Mouse (Mus musculus) CD4-positive naive resting alpha-beta T cell, adult 57 days (primary cell): ENCODE data around the gene Ccl3. TPM values are rescaled to one million over a fixed set of nuclear protein-coding genes. Genes with fewer than 3 reads are reported as not detected.

ENCODE experiments used
- total RNA-seq: library from RNA; stranded (reverse); gene quantifications from one replicate; pipeline ENCODE4 v1.2.4, GENCODE M21; 2023

The Ccl3 gene
- total RNA-seq, result 6.0 TPM

DNA sequence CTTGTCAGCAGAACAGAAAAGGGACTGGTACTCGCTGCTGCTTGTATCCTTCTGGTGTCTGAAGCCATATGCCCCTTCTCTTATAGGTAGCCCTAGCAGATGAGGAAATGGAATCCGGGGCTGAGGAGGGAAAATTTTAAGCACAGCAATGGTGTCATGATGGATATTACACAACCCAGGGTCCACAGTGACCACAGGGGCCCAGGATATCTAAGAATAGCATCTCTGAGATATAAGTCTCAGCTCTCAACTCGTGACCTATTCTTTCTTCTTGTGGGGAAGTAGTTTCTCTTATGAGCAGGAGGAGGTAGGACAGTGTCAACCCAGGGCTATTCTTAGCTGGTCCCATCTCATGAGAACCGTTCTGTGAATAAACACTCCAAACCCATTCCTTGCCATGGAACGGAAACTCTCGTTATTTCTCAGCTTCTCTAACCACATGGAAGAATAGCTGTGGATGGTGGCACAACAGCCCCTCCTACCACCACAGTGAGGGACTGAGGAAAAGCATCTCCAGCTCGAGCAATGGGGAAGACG lies at the start of gene Ccl3:
TSS of gene Ccl3 (minus strand) at position 51 of the 537 bp plus-strand sequence.

DNA sequence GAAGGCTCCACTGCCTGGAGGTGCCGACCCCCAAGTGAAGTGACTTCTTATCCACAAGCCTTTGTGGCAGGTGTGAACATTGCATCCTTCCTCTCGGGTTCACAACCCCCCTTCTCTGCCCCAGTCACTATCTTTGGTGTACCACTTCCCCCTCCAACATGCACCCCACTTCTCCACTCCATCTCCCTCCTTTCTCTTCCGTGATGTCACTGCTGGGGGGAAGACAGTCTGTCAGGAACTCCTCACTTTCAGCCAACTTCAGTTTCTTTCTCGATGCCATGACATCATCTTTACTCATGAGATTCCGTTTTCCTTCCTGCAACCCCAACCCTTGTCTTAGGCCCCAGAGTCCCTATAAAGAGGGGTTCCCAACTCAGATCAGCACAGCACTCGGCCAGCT lies 13.0 kb upstream of the Ccl3 start, which contains the start of gene Ccl4:
TSS of gene Ccl4 (plus strand) at position 381 of the 400 bp plus-strand sequence.

DNA sequence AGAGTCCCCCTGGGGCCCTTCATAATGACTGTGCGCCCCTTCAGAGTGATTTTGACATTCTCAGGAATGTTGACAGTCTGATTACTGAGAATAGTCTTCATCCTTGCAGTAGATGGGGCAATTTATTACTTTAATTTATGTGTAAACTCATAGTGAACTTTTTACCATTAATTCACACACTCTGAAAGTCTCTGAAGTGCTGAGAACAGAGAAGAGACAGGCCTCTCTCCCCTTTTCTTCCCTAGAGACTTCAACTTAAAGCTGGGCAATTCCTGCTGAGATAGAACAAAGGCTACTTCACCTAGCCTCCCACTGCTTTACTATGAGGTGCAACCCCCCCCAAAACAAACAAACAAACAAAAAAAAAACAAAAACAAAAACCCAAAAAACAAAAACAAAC lies 3.6 kb downstream of the Ccl3 start, which contains the start of gene Rpl9-ps1:
TSS of gene Rpl9-ps1 (minus strand) at position 101 of the 400 bp plus-strand sequence.

Other genes with a start within 250 kb of the Ccl3 start
- gene Rasl10b, start 240.2 kb downstream of the Ccl3 start, total RNA-seq, result 0.89 TPM
- not detected for gene Gas2l2, start 219.9 kb downstream of the Ccl3 start, total RNA-seq
- gene 1700020L24Rik, start 211.7 kb downstream of the Ccl3 start, total RNA-seq, result 1.1 TPM
- gene Mmp28, start 186.3 kb downstream of the Ccl3 start, total RNA-seq, result not detected
- 139 TPM for gene Taf15, start 176.3 kb downstream of the Ccl3 start, total RNA-seq
- 0.62 TPM for gene Heatr9, start 127.2 kb downstream of the Ccl3 start, total RNA-seq
- 55.9 TPM for gene Ccl5, start 118.8 kb downstream of the Ccl3 start, total RNA-seq
- gene Ccl9, start 70.7 kb downstream of the Ccl3 start, total RNA-seq, result not detected
- 7.0 TPM for gene Ccl6, start 56.3 kb downstream of the Ccl3 start, total RNA-seq
- gene Rpl9-ps1, start 3.7 kb downstream of the Ccl3 start, total RNA-seq, result not detected
- 9.0 TPM for gene Ccl4, start 13.2 kb upstream of the Ccl3 start, total RNA-seq
- not detected for gene Wfdc17, start 54.6 kb upstream of the Ccl3 start, total RNA-seq
- not detected for gene Wfdc18, start 59.7 kb upstream of the Ccl3 start, total RNA-seq
- gene Wfdc21, start 97.6 kb upstream of the Ccl3 start, total RNA-seq, result not detected
- 29.7 TPM for gene Heatr6, start 104.3 kb upstream of the Ccl3 start, total RNA-seq
- gene Hnf1b, start 200.7 kb upstream of the Ccl3 start, total RNA-seq, result not detected